Mouse (Mus musculus): ENCODE results near the gene Rfx8.

DNA sequence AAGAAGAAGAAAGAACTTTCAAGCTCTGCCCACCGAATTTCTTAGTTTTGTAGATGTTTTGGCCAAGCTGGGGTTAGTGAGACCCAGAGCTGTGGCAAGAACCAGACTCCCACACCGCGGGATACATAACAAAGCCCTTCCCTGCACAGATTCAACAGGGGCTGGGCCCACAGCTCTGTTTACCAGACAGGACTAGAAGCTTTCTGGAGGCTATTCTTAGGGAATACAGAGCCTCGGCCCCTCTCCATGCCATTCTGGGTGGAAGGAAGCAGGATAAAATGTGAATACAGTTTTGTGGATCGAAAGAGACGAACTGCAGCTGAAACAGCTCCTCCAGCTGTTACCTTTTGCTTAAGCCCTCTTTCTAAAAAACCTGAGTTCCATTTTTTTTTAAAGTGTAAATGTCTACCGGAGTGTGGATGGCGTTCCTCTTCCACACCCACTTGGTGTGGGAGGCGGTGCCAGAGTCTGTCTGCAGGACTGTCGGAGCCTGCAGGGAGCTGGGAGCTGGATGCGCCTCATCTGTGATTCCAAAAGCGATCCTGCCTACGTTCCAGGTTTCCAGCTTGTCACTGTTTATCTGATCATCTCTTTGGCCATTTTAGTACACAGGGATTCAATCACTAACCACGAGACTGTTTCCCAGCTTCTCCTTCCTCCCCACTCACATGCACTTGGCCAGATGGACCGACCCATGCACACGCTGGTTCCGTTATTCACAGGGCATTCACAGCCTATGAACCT, 70.9 kb downstream of the Rfx8 start:
- TF ChIP-seq POLR2A (IDR thresholded peaks at IDR 0.05; ENCODE audit: control insufficient read depth, low read depth, low read length) (no peak), CTCF (IDR thresholded peaks at IDR 0.05; ENCODE audit: control insufficient read depth, insufficient read depth, insufficient replicate concordance, low read depth, low read length) (no peak)

All from testis, adult 2 months (tissue).